Mouse (Mus musculus) liver, adult 2 months (tissue): Measurements from ENCODE around the gene Dpf3. TPM values are rescaled to one million over a fixed set of nuclear protein-coding genes. Genes with fewer than 3 reads are reported as not detected.

ENCODE experiments used
- DNase-seq: peaks from one replicate; pipeline ENCODE4 v3.0.0-alpha.2; 2011; ENCODE audit warnings: low read depth, low spot score; ENCODE audit errors: extremely low read depth
- H3K27ac ChIP-seq: fragments of 200-500 bp; replicated peaks from 2 replicates; pipeline ENCODE4 v1.5.1; 2012; ENCODE audit warnings: low read depth, mild to moderate bottlenecking, control low read depth, inconsistent platforms, low read length; ENCODE audit not compliant: insufficient read depth
- H3K27me3 ChIP-seq: fragments of 200-500 bp; 2 replicates; pipeline ENCODE4 v1.6.1; 2012; ENCODE audit warnings: mild to moderate bottlenecking, moderate library complexity, low read length, inconsistent platforms; ENCODE audit not compliant: control insufficient read depth, insufficient read depth
- H3K36me3 ChIP-seq: fragments of 200-500 bp; 2 replicates; pipeline ENCODE4 v1.6.1; 2012; ENCODE audit warnings: low read length, inconsistent platforms; ENCODE audit not compliant: control insufficient read depth, insufficient read depth
- H3K4me1 ChIP-seq: fragments of 200-500 bp; 2 replicates; pipeline ENCODE4 v1.6.1; 2011; ENCODE audit warnings: low read length; ENCODE audit not compliant: control insufficient read depth, insufficient read depth
- H3K4me3 ChIP-seq: fragments of 200-500 bp; 2 replicates; pipeline ENCODE4 v1.5.1; 2011; ENCODE audit warnings: low read depth, mild to moderate bottlenecking, control low read depth, low read length, moderate library complexity; ENCODE audit not compliant: insufficient read depth
- H3K79me2 ChIP-seq: fragments of 200-500 bp; 2 replicates; pipeline ENCODE4 v1.6.1; 2012; ENCODE audit warnings: inconsistent platforms, mild to moderate bottlenecking, low read length, moderate library complexity; ENCODE audit not compliant: control insufficient read depth, insufficient read depth
- H3K9ac ChIP-seq: fragments of 200-500 bp; 2 replicates; pipeline ENCODE4 v1.6.1; 2012; ENCODE audit warnings: low read depth, mild to moderate bottlenecking, control low read depth, inconsistent platforms, low read length
- CTCF ChIP-seq: fragments of 200-500 bp; IDR thresholded peaks from 2 replicates; pipeline ENCODE4 v1.5.1; 2011; ENCODE audit warnings: low read depth, low read length, control low read depth
- POLR2A ChIP-seq: fragments of 200-500 bp; IDR thresholded peaks from 2 replicates; pipeline ENCODE4 v1.6.1; 2011; ENCODE audit warnings: low read length, control low read depth; ENCODE audit not compliant: insufficient read depth; ENCODE audit errors: extremely low read depth
- WGBS: fragments of 180-500 bp; shearing (Covaris S2); methylation state at CpG from one replicate; pipeline ENCODE4 v1.1.7; 2018; 5-methylcytosine and 5-hydroxymethylcytosine counted together
- polyA plus RNA-seq: library from polyadenylated mRNA; depleted of rRNA; stranded (reverse); fragments of >200 nt; gene quantifications from 2 replicates; pipeline ENCODE4 v1.2.3, GENCODE M21; 2012
- total RNA-seq: library from RNA; depleted of rRNA; stranded (reverse); fragments of >200 nt; gene quantifications from 2 replicates; pipeline ENCODE4 v1.2.3, GENCODE M21; 2014

The Dpf3 gene
- total and polyA plus RNA-seq, 2 experiments = 1.6 to 2.4 TPM

DNA sequence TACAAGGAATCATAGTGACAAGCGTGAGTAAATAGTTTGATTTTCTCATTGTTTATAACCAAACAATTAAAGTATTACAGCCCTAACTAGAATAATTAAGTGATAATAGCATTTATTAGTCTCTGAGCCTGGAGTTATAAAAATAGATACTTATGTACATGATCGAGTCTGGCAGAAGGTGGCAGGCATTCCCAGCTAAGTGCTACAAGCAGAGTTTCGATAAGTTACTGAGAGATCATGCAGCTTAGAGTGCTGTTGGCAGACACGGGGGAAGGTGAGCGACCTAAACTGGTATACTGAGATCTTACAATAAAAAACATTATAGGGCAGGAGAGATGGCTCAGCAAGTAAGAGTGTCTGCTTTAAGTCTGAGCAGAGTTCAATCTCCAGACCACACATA lies 3.9 kb downstream of the Dpf3 start:
- no peak overlapping the region for H3K27ac ChIP-seq
- peaks cover 6% of the 10 kb centered on the region; the same call in 1 of the 2 replicates for H3K79me2 ChIP-seq
- H3K9ac ChIP-seq = no peak overlapping the region
- 0 out of 2 replicates have a peak, but pooled peaks cover 3% of the 10 kb centered on the region for H3K4me1 ChIP-seq
- no peak overlapping the region for H3K4me3 ChIP-seq
- WGBS = 60% methylated on average over 5 of the region's 5 CpGs
- no peaks in the 10 kb centered on the region for H3K36me3 ChIP-seq
- no peaks in the 10 kb centered on the region for H3K27me3 ChIP-seq
- no peak for DNase-seq
- TF ChIP-seq POLR2A (no peak), CTCF (no peak)

DNA sequence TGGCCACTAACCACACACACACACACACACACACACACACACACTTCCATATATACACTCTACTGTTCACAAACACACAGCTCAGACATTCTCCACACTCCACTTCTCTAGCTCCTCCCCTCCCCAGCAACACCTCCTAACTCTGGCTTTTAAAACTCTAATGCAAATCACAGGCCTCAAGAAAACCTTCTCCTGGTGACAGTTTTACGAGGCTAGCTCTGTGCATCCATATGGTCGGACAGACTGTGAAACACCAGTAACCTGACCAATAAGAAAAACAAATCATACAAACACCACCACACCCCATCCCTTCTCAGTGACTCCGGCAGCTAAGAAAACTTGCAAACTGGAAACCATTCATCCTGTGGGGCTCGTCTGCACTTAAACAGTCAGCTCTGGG lies 6.1 kb downstream of the Dpf3 start:
- 0 out of 2 replicates have a peak, but pooled peaks cover 3% of the 10 kb centered on the region for H3K4me1 ChIP-seq

DNA sequence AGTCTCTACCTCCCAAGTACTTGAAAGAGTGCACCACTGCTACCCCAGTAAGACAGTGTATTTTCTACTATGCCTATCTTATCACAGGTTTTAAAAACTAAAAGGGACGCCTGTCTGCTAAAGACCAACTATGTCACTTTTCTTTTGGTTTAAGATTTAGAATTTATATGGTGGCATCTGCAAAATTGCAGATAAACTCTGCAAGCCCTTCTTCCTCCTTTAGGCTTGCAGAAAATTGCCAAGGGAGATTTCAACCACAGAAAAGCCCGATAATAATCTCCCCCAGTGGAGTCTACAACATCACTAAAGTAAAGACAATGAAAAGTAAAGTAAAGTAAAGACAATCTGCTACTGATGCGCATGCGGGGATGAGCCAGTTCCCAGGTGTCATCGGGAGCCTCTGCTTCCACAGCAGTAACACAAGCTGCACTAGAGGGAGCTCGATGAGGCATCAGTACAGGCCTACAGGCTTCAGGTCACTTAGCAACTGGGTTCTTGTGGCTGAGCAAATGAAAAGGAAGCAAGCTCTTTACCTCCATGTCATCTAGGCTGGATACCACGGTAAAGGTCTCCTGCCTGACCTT lies 7.6 kb downstream of the Dpf3 start:
- H3K36me3 ChIP-seq = no peaks in the 10 kb centered on the region
- no peak overlapping the region for H3K4me3 ChIP-seq
- no peak for TF ChIP-seq CTCF
- no peak for TF ChIP-seq POLR2A
- WGBS = 73% methylated on average over 7 of the region's 7 CpGs
- no peaks in the 10 kb centered on the region for H3K4me1 ChIP-seq
- DNase-seq = no peak
- H3K27ac ChIP-seq = no peak overlapping the region
- no peak overlapping the region for H3K9ac ChIP-seq
- H3K79me2 ChIP-seq = peaks cover 9% of the 10 kb centered on the region; the same call in 1 of the 2 replicates
- H3K27me3 ChIP-seq = no peaks in the 10 kb centered on the region

More for the DNA sequence above, 6.1 kb downstream of the Dpf3 start:
- WGBS = 91% methylated on average over 4 of the region's 4 CpGs
- Histone ChIP-seq H3K36me3 (no peaks in the 10 kb centered on the region), H3K27ac (no peak overlapping the region), H3K9ac (no peak overlapping the region), H3K4me3 (no peak overlapping the region), H3K27me3 (no peaks in the 10 kb centered on the region), H3K79me2 (peaks cover 9% of the 10 kb centered on the region; the same call in 1 of the 2 replicates)
- DNase-seq = no peak
- no peak for TF ChIP-seq POLR2A
- TF ChIP-seq CTCF = no peak

DNA sequence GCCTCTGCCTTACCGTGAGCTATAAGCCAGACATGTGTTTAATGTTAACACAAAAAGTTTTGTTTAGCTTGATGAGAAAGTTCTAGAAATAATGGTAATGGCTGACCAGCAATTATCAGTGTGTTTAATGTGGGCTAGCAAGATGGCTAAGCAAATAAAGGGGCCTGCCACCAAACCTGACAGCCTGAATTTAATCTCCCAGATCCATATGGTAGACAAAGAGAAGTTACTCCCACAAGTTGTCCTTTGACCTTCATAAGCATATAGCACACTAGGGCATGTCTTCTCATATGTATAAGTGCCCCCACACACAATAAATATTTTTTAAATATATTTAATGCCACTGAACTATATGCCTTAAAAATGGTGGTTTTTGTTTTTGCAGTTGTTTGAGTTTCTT lies 8.4 kb downstream of the Dpf3 start:
- WGBS = 95% methylated on average over 1 of the region's 1 CpGs
- Histone ChIP-seq H3K27me3 (no peaks in the 10 kb centered on the region), H3K79me2 (peaks cover 9% of the 10 kb centered on the region; the same call in 1 of the 2 replicates), H3K27ac (no peak overlapping the region), H3K4me1 (peaks cover 2% of the 10 kb centered on the region), H3K4me3 (no peak overlapping the region), H3K9ac (no peak overlapping the region), H3K36me3 (no peaks in the 10 kb centered on the region)
- DNase-seq = no peak
- no peak for TF ChIP-seq CTCF
- TF ChIP-seq POLR2A = no peak

DNA sequence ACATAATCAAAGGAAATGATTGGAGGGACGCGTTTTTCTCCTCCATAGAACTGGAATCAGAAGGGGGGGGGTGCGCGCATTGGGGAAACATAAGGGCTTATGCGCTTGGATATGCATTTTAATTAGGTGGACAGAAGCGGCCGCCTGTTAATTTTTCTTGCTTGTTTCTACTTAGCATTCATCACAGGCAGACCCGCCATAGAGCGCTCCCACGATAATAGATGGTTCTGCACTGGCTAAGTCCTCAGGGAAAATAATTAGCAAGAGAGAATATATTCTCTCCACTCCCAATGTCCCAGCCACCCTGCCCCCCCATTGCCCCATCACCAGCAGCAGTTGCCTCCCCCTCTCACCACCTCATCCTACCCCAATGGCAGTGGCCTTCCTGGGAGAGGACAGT lies 11.2 kb downstream of the Dpf3 start:
- TF ChIP-seq POLR2A (no peak), CTCF (no peak)
- no peak for DNase-seq
- H3K4me3 ChIP-seq = no peak overlapping the region
- 95% methylated on average over 10 of the region's 10 CpGs for WGBS
- peaks cover 4% of the 10 kb centered on the region for H3K4me1 ChIP-seq
- no peak overlapping the region for H3K27ac ChIP-seq
- peaks cover 5% of the 10 kb centered on the region; the same call in 1 of the 2 replicates for H3K79me2 ChIP-seq
- no peaks in the 10 kb centered on the region for H3K27me3 ChIP-seq
- no peak overlapping the region for H3K9ac ChIP-seq
- no peaks in the 10 kb centered on the region for H3K36me3 ChIP-seq

DNA sequence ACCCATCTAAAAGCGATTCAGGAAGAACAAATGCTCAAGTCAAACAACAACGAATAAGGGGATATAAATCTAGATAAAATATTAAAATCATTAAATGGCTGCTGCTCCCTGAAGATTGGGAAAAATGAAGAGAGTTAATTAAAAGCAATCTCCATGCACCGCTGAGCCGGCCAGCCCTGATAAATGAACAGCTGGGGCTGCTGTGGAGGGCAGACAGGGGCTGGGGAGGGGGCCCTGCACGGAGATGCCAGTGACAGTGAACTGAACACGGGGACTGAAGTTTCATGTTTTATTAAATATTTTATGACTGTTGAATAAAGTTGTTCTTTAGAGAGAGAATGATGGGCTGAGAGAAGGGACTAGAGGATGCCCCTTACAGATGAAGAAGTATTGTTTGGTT lies 12.1 kb downstream of the Dpf3 start:
- TF ChIP-seq CTCF (no peak), POLR2A (no peak)
- 68% methylated on average over 6 of the region's 6 CpGs for WGBS
- no peak overlapping the region for H3K4me3 ChIP-seq

More for the DNA sequence above, 12.1 kb downstream of the Dpf3 start:
- no peak for DNase-seq
- peaks cover 4% of the 10 kb centered on the region for H3K4me1 ChIP-seq
- H3K27me3 ChIP-seq = no peaks in the 10 kb centered on the region
- no peak overlapping the region for H3K27ac ChIP-seq
- no peaks in the 10 kb centered on the region for H3K36me3 ChIP-seq
- no peak overlapping the region for H3K9ac ChIP-seq
- H3K79me2 ChIP-seq = peaks cover 5% of the 10 kb centered on the region; the same call in 1 of the 2 replicates
